Mouse (Mus musculus): ENCODE data around the gene Mlip. TPM values are rescaled to one million over a fixed set of nuclear protein-coding genes. Genes with fewer than 3 reads are reported as not detected.

Gene Mlip
- polyA plus RNA-seq, 1 experiment from 2014 or later = 113 TPM

DNA sequence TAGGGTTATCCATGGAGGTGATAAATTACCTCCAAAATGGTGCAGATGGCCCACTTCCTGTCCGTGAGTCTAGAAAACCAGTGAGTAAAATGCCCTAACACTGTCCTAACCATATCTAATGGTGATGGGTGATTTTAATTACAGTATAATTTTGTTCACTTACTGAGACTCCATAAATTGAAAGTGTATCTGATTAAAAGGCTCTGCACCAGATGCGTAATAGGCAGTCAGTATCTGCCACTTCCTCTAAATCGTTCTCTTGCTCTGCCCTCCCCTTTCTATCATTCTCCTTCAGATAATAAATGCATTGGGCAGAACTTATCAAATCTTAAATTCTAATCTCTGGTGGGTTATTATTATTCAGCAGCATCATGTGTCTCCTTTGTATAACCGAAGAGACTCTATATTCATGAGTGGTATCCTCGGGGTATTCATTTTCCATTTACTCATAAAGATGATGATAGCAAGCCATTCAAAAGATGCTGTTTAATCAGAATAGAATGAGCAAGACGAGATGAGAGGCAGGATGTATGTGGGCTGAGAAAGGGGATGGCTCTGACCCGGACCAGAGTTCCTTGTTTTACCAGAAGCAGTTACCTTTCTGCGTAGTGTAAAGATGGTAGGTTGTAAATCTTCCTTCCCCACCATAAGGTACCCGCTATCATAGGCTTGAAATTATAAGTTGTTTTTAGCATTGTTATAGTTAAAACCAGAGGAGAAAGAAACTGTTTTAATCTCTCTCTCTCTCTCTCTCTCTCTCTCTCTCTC, 298.2 kb downstream of the Mlip start:
- H3K4me3 ChIP-seq (ENCODE audit: control insufficient read depth in 1 of 2, insufficient read depth in 1 of 2, low read depth in 1 of 2, low read length in 2 of 2) = no peak overlapping the region
- peaks cover 0 to 4% of the 10 kb centered on the region in 2 experiments; a peak in 1 of 4 replicates for H3K4me1 ChIP-seq (ENCODE audit: control insufficient read depth in 2 of 2, insufficient read depth in 2 of 2, low read length in 2 of 2)
- no peaks in the 10 kb centered on the region for H3K36me3 ChIP-seq (ENCODE audit: control insufficient read depth, insufficient read depth, low read length)
- no peak overlapping the region for H3K4me2 ChIP-seq (ENCODE audit: low read length)
- H3K9me3 ChIP-seq (ENCODE audit: control insufficient read depth, low read length) = no peaks in the 10 kb centered on the region
- no peaks in the 10 kb centered on the region for H3K27me3 ChIP-seq (ENCODE audit: control insufficient read depth, insufficient read depth, low read length)
- H3K27ac ChIP-seq (replicated peaks in 1 of 2; ENCODE audit: control insufficient read depth in 1 of 2, insufficient read depth in 1 of 2, low read depth in 2 of 2, low read length in 2 of 2) = no peak overlapping the region
- H3K9ac ChIP-seq (ENCODE audit: low read length) = no peak overlapping the region
- WGBS = 78% methylated on average over 9 of the region's 9 CpGs
- no peak for ATAC-seq (ENCODE audit: insufficient number of reproducible peaks, insufficient read depth, low FRiP score, low read depth)

Other genes with a start within 250 kb of the Mlip start
- gene Lrrc1, start 191.9 kb upstream of the Mlip start, polyA plus RNA-seq (2014; fragmentation: Nextera tagmentation; extraction: Ambion mirVana) = 18.2 and 18.9 TPM in 2 replicates

Data from heart, embryonic 14.5 days (tissue).